Mouse (Mus musculus) cortical plate, adult 2 months (tissue): ENCODE results near the gene Tmem56. TPM values are rescaled to one million over a fixed set of nuclear protein-coding genes. Genes with fewer than 3 reads are reported as not detected.

Source experiments
- H3K27ac ChIP-seq: fragments of 200-500 bp; 2 replicates; pipeline ENCODE4 v1.5.1; 2012; ENCODE audit warnings: low read length, control low read depth, inconsistent platforms; ENCODE audit not compliant: insufficient read depth
- H3K4me1 ChIP-seq: fragments of 200-500 bp; 2 replicates; pipeline ENCODE4 v1.6.1; 2011; ENCODE audit warnings: low read length; ENCODE audit not compliant: control insufficient read depth, insufficient read depth
- H3K4me3 ChIP-seq: fragments of 200-500 bp; 2 replicates; pipeline ENCODE4 v1.5.1; 2011; ENCODE audit warnings: mild to moderate bottlenecking, low read length, control low read depth; ENCODE audit not compliant: insufficient read depth
- CTCF ChIP-seq: fragments of 200-500 bp; IDR thresholded peaks from 2 replicates; pipeline ENCODE4 v1.5.1; 2011; ENCODE audit warnings: mild to moderate bottlenecking, control low read depth, low read length; ENCODE audit not compliant: insufficient read depth; ENCODE audit errors: extremely low read depth
- POLR2A ChIP-seq: fragments of 200-500 bp; IDR thresholded peaks from 2 replicates; pipeline ENCODE4 v1.6.1; 2011; ENCODE audit warnings: mild to moderate bottlenecking, low read length, control low read depth; ENCODE audit not compliant: insufficient read depth; ENCODE audit errors: extremely low read depth
- polyA plus RNA-seq: library from polyadenylated mRNA; depleted of rRNA; stranded (reverse); fragments of >200 nt; gene quantifications from 2 replicates; pipeline ENCODE4 v1.2.3, GENCODE M21; 2012

Tmem56 gene
- polyA plus RNA-seq, 1 experiment, result 25.2 TPM

- TF ChIP-seq CTCF (no peak), POLR2A (no peak)
- H3K4me3 ChIP-seq, result no peak overlapping the region
- H3K27ac ChIP-seq, result no peak overlapping the region
- no peaks in the 10 kb centered on the region for H3K4me1 ChIP-seq
These were observed 97.7 kb downstream of the Tmem56 start for GRCm38 (mm10) chr3:121185197-121185596.

DNA sequence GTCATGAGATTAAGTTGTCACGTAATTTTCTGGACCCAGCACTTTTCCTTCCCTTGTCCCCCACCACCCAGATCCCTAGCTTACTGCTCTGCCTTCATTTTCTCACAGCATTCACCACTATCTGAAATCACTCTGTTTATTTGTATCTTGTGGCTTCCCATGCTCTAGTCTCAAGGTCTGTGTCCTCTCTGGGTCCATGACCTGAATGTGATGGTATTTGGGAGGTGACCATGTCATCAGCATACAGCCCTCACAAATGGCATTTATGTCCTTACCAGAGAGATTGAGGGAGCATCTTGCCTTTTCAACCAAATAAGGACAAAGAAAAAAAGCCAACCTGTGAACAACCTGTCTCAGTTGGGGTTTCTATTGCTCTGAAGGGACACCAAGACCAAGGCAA, 106.9 kb downstream of the Tmem56 start:
- no peaks in the 10 kb centered on the region for H3K4me1 ChIP-seq
- no peak for TF ChIP-seq POLR2A
- TF ChIP-seq CTCF, result no peak
- H3K27ac ChIP-seq, result no peak overlapping the region
- no peak overlapping the region for H3K4me3 ChIP-seq

DNA sequence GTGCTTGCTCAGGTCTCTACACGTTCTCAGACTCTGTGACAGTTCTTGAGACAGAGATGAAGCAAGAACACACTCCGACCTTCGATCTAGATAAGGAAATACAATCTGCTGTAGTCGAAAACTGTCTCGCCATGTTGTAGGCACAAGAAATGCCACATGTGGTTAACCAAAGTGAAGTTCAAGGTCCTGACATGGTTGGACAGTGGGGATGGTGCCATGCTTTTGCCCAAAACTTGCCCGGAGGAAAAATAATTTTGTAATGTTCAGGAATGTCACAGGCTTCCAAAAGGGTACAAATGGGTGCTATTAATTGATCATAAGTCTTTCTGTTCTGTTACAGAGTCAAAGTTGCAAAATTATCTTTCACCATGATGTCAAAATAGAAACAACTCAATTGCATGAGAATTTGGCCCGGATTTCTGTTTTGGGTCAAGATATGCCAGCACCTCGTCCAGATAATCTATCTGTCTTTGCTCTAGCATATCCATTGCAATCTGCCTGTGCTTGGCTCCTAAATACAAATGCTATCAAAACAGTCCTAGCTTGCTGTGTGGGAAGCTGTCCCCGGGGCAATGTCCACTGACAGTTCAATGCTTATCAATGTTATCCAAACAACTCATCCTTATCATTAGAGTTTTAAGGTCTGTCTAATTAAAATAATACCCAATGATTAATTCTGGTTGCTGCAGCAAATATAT, 108.5 kb downstream of the Tmem56 start:
- TF ChIP-seq CTCF (no peak), POLR2A (no peak)
- no peaks in the 10 kb centered on the region for H3K4me1 ChIP-seq
- no peak overlapping the region for H3K4me3 ChIP-seq
- H3K27ac ChIP-seq, result no peak overlapping the region

DNA sequence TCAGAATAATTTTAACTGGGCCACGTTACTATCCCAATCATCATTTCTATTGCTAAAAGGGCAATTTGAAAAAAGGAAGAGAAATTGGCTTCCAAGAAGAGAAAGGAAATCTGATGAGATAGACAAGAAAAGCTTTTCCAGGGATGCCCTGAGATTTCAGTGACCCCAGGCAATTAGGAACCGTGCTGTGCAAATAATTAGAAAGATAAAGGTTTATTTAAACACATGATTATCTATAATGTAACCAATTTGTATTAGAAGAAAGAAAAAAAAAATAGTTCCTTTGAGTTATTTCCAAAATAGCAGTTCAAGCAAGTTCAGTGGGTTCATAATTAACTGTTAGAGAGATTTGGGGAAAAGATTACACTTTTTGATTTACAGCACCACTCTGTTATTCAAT, 110.2 kb downstream of the Tmem56 start:
- H3K4me3 ChIP-seq, result no peak overlapping the region
- H3K27ac ChIP-seq, result no peak overlapping the region
- H3K4me1 ChIP-seq, result no peaks in the 10 kb centered on the region
- TF ChIP-seq POLR2A (no peak), CTCF (no peak)

- TF ChIP-seq CTCF (no peak), POLR2A (no peak)
- H3K4me3 ChIP-seq, result peak overlapping the region; percentile 86
- no peaks in the 10 kb centered on the region for H3K4me1 ChIP-seq
- no peak overlapping the region for H3K27ac ChIP-seq
These were observed 111.0 kb downstream of the Tmem56 start for GRCm38 (mm10) chr3:121171872-121172265.

DNA sequence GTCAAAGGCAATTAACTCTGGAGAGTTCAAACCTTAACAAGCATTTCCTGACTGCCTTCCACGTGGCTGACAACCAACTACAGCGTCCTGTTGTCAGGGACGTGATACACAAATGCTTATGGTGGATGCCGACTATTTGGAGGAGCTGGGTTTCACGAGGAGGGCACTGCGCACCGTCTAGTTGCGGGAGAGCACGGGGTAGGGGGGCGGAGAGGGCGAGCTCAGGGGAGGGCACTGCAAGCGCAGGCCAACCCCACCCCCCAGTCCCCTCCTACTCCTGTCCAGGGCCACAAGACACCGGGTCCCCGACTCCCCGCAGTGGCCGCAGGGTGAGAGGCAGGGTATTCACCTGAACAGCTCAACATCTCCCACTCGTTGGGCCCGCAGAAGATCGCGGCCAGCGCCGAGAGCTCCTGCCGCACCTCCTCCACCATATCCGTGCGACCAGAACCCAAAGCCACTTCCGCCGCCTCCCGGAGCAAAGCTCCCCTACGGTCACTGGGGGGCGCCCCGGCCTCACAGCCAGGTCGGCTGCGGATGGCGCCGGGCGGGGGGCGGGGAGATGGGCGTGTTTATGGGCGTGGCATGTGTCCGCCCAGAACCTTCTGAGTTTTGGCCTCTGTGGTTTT, 111.5 kb downstream of the Tmem56 start, which contains the start of gene Rwdd3:
Gene Rwdd3, minus strand, starts transcription at position 453 of the 629 bp plus-strand sequence.
- TF ChIP-seq POLR2A (no peak), CTCF (peak; percentile 30; the same call in 1 of the 2 replicates)
- H3K4me1 ChIP-seq, result no peaks in the 10 kb centered on the region
- H3K27ac ChIP-seq, result no peak within 1 kb of the TSS
- H3K4me3 ChIP-seq, result peak within 1 kb of the TSS; percentile 86

DNA sequence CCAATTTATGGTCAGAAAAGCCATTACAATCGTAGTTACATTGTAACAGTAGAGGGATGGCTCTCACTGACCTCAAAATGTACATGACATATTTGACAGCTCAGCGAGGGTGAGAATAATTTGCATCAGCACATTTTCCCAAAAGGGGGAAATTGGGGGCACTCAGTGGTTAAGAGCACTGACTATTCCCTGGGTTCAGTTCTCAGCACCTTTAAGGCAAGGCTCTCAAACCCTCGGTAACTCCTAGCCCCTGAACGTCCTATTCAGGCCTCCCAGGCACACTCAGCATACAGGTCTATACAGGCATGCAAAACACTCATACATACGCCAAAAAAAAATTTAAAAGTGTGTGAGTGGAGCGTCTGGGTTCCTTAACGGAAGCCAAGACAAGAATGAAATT, 112.3 kb downstream of the Tmem56 start:
- no peak overlapping the region; the same call in 1 of the 2 replicates for H3K4me3 ChIP-seq
- no peaks in the 10 kb centered on the region for H3K4me1 ChIP-seq
- TF ChIP-seq POLR2A, result no peak
- no peak for TF ChIP-seq CTCF
- no peak overlapping the region for H3K27ac ChIP-seq

DNA sequence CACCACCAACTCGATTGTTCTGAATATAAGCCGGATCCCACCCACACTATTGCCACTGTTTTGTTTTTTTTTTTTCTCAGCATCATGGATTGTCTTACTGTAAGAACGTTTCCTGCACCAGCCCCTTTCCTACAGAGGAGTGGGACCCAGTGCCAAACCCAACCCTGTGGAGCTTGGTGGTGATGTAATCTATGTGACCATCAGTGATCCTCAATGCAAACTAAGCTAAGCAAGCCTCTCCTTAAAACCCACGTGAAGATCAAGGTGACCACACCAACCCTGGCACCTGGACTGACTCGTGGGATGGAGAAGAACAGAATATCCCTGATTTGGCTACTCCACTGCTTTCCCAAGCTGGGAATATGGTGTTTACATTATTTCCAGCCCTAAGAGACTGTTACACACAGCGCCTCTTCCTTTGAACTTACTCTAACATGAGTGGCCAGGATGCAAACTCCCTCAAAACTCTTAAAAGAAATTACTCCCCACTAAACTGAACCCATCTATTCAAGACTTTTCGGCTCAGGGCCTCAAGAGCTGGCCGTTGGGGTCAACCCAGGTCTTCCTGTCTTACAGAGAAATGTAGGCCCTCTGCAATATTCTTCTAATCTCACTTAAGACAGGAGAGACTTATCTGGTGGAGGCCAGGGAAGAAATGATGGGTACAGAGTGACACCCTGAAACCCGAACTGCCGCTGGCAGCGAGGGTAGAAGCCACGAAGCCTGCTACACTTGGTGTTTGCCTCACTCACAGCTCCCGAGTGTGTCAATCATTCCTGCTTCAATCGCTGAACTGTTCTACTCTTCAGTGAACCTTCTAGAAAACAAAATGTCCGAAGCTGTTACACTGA, 113.6 kb downstream of the Tmem56 start:
- Histone ChIP-seq H3K27ac (no peak overlapping the region), H3K4me1 (no peaks in the 10 kb centered on the region), H3K4me3 (no peak overlapping the region)
- no peak for TF ChIP-seq CTCF
- TF ChIP-seq POLR2A, result no peak

DNA sequence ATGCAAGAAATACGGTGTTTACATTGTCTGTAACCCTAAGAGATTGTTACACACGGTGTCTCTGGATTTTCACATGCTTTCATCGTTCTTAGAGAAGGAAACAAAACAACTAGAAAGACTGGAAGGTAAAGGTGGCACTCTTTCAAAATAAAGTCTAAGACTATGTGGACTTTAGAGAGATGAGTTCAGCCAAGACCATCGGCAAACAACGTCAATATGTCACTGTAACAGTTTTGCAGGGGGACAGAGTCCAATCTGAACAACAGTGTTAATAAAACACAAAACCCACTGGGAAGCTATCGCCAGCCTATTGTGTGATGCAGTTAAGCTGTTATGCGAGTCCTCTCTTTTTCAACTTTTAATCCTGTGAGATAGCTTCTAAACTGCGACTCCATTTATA, 114.3 kb downstream of the Tmem56 start:
- no peak for TF ChIP-seq CTCF
- no peak for TF ChIP-seq POLR2A
- Histone ChIP-seq H3K4me3 (no peak overlapping the region), H3K27ac (no peak overlapping the region), H3K4me1 (no peaks in the 10 kb centered on the region)
